Mouse (Mus musculus) adrenal gland, adult 2 months (tissue): ENCODE data around the gene Prlh. TPM values are rescaled to one million over a fixed set of nuclear protein-coding genes. Genes with fewer than 3 reads are reported as not detected.
A peak's percentile ranks its signal among the peaks of the same experiment; 100 is the strongest.

Experiments used
- DNase-seq: peaks from one replicate; pipeline ENCODE4 v3.0.0; 2021
- long read RNA-seq: library from polyadenylated mRNA; stranded (forward); transcript quantifications from one replicate; pipeline ENCODE4 v2.0.0, GENCODE M21; 2021
- polyA plus RNA-seq: library from polyadenylated mRNA; depleted of rRNA; stranded (reverse); fragments of >200 nt; gene quantifications from 2 replicates; pipeline ENCODE4 v1.2.3, GENCODE M21; 2012; rRNA removed
- total RNA-seq, 2 experiments: library from RNA; stranded (reverse); gene quantifications; 2 replicates each; pipeline ENCODE4 v1.2.3; 2021

Prlh gene
- total RNA-seq: not detected
- polyA plus RNA-seq: not detected in 2 replicates
- long read RNA-seq: 0 reads

DNA sequence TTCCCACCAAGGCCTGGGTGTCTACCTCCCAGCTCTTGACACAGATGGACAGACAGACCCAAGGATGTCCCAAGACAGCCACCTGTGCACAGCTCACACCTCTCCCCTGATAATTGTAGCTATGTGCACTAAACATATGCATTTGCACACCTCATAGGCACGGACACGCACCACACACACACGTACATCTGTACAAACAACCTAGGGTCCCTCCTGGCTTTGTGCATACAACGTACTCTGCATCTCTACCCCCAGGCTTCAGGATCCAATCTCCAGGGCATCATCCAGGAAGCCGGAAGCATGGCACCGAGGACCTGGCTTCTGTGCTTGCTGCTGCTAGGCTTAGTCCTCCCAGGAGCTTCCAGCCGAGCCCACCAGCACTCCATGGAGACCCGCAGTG lies at the start of gene Prlh:
TSS of gene Prlh (plus strand) at position 301 of the 400 bp plus-strand sequence.
- DNase-seq: no peak

DNA sequence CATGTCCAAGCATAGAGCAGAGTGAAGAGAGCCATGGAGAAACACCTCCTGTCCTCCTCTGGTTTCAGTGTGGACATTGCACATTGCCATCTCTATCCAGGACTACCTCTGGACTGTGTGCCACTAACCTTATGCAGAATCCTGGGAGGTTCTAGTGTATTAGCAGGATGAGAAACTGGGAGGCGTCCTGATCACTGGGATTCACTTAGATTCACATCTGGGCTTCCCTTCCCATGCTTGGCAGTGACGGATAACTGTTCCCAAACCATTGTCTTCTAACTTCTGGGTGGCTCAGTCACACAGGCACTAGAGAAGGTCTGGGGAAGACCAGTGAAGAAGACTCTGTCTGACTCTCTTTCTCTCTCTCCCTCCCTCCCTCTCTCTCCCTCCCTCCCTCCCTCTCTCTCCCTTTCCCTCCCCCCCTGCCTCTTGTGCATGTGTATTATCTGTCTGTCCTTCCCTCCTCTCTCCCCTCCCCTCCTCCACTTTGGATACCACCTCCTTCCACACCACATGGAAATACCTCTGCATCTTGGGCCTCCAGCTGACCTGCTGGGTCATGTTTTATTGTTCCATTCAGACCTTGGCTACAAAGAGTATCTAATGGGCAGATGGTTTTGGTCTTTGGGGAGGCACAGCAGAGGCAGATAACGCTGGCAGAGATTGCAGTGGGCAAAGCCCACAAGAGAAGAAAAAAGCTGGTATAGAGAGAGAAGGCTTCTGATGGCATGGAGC lies 49.5 kb upstream of the Prlh start:
- no peak for DNase-seq

DNA sequence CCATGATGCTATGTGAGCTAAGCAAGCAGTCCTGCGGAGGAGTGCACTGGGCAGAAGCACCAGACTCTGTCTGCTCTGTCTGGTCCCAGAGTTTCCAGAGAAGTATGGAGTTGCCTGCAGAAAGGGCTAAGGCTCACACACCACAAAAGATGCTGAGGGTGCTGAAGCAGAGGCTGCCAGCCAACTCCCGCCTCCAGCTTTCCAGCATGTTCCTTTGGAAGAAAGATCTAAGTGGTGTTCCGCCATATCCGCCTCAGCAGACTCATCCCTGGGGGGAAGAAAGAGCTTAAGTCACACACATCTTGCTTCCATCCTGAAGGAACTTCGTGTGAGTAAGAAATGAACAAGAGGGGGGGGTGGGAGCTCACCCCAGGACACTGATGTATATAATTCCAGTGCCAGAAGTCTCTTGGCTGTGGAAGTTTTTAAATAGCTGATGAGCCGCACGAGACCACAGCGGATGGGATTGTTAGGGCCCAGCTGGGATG lies 48.9 kb upstream of the Prlh start:
- DNase-seq: no peak

DNA sequence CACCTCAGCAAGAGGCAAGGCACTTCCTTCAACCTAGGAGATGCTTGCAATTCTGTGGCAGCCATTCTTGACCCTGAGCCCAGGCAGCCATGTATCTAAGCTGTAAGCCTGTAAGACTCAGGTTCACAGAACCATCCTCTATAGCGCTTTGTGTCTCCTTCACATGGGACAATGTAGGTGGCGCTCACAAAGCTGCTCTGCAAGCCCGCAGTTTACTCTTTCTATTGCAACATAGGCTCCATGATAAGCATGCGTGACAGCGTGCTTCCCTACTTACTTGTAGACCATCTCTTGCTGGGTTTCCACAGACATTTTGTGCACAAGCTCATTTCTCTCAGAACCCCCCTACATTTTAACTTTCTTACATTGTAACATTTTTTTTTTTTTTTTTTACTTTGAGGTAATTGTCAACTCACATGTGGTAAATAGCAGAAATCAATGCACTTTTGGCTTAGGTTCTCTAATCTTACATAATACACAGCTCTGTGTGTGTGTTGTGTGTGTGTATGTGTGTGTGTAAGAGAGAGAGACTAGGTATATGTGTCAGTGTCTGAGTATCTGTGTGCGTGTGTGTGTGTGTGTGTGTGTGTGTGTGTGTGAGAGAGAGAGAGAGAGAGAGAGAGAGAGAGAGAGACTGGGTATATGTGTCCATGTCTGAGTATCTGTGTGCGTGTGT lies 48.0 kb upstream of the Prlh start:
- no peak for DNase-seq

DNA sequence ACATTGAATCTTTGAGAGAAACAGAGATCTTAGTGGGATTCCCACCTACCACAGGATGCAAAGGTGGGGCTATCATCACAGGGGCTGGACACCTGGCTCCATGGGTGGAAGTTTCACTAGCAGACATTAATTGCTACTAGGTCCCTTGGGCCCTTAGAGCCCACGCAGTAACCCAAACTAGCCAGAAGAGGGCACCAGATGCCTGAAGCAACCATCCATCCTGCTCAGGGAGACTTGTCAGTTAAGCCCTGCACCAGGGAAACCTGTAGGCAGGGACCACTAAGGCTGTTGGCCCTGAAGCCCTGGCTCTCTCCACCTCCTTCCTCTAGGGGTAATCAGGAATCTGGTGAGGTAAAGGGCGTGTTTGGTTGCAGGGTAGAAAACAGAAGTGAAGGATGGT lies 46.6 kb upstream of the Prlh start:
- peak; percentile 60 for DNase-seq

DNA sequence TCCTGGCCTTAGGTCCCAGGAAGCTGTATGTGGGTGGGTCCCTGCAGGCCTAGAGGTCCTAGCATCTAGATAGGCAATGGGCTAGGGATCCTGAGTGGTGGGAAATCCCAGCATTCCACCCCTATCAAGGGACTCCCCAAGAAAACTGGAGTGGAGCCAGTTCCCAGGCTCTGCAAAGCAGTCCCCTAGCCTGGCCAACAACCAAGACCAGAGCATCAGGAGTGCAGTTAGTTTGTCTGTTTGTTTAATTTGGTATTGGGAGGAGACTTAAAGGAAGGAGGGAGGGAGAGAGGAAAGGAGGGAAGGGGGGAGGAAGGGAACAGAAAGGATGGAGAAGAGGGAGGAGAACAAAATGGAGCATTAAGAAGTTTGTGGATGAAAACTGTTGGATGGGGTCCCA lies 43.7 kb upstream of the Prlh start:
- no peak for DNase-seq

DNA sequence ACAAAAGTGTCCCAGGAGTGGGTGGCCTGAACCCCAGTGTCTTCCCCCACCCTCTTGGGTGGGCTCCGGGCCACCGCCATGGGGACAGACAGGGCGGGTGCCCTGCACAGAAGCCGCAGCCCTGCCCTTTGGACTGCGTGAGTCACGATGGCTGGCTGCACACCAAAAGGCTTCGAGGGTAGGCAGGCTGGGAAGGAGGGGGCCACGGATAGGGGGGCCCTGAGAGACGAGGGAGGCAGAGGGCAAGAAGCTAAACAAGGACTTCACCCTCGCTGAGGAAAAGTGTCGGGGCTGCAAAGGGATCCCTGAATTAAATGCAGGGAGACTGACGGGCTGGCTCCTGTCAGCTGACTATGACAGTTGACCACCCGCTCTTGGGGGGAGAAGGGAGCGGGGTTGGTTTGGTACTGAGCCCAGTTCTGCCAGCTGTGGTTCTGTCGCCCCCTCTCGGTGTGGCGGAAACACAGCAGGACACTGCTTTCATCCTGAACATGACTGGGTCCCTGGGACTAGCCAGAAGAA lies 43.2 kb upstream of the Prlh start:
- DNase-seq: peak; percentile 88

DNA sequence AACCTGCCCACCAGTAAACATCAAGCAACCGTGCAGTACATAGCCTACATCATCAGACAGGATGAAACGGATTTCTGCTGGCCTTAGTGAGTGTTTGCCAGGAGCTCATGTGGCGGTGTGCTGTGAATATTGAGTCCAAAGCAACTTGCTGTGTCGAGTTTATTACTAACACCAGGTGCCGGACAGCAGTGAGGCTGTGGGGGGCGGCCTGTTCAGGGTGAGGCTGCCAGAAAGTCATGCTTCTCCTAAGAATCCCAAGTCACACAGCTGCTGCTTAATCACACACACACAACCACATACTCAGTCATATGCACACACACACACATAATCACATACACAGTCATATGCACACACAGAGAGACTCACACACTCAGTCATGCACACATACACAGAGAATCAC lies 39.7 kb upstream of the Prlh start:
- no peak for DNase-seq

DNA sequence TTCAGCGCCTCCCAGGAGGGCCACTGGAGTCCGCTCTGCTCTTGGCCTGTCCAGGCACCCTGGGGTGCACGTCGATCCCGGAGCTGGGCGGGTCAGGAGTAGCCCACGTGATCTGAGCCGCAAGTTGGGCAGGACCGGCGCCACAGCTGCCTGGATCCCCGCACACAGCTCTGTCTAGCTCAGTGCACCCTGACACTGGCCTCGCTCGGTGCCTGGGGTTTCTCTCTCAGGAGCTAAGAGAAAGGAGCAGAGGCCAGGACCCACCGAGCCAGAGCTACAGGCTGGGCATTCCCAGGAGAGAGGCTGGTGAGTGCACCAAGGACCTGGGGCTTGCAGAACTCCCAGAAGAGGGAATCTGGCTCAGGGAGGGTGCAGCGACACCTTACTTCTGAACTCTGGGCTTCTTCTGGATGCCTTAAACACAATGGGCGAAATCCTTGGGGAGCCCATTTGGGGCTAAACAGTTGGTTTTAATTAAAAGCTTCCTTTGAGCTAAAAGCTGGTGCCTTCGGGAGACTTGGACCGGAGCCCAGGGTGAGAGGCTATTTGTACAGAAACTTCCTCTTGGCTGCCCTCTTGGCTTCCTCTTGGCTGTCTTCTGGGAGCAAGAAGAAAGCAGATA lies 37.8 kb upstream of the Prlh start, which contains the start of gene Mlph:
TSS of gene Mlph (plus strand) at position 138 of the 622 bp plus-strand sequence.
- DNase-seq: peak; percentile 47

DNA sequence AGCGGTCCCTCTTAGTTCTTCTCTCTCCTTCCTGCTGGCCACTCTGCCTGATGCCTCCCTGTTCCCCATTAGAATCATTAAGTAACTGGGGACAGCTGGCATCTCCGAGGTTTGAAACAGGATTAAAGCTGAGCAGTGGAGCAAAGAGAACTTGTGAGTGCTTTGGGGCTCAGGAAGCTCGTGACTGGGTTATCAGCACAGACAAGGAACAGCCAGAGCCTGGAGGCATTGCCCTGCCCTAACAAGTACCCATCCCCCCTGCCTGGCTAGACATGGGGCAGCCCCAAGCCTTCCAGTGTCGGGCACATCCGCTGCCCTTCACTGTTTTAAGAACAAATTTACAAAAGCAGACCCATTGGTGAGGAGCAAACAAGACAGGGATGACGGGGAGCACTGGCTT lies 35.4 kb upstream of the Prlh start:
- no peak for DNase-seq

DNA sequence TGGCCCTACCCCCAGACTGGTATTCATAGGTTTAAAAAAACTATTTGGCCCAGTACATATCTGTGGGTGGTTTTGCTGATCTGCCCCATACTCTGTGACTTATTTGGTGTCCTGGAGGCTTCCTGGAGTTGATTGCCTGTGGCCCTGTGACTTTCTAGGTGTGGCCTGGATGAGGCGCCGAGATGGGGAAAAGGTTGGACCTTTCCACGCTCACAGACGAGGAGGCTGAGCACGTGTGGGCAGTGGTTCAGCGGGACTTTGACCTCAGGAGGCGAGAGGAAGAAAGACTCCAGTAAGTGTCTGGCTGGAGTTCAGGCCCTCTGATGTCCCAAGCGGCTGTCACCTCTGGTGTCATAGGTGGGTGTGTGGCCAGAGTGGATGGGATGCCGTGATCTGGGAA lies 31.2 kb upstream of the Prlh start:
- DNase-seq: no peak

DNA sequence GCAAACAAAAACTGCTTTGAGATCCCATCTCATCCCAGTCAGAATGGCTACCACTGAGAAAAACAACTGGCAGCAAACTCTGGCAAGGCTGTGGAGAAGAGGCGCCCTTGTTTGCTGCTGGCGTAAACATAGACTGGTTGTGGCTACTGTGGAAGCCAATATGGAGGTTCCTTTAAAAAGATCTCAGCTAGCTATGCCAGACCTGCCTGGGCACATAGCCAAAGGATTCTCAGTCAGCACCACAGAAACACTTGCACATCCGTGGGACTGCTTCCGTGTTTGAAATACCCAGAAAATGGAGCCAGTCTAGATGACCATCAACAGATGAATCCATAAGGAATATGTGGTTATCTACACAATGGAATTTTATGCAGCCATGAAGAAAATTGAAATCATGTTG lies 26.9 kb upstream of the Prlh start:
- no peak for DNase-seq

DNA sequence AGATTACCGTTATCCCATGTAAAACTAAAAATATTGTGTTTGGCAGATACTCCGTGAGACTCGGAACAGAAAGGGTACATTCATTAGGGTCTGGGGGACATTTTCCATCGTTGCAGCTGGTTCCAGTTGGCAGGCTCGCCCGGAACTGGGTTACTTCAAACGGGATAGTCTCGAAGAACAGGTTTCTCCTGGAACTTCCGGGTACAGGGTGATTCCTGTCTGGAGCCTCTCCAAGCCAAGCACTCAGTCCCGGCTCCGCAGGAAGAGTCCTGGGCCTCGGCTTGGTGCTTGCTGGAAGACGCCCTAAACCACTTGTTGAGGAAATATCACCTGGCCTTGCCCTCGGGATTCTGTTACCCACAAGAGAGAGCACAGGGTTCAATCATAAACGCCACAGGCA lies 25.6 kb upstream of the Prlh start:
- no peak for DNase-seq

DNA sequence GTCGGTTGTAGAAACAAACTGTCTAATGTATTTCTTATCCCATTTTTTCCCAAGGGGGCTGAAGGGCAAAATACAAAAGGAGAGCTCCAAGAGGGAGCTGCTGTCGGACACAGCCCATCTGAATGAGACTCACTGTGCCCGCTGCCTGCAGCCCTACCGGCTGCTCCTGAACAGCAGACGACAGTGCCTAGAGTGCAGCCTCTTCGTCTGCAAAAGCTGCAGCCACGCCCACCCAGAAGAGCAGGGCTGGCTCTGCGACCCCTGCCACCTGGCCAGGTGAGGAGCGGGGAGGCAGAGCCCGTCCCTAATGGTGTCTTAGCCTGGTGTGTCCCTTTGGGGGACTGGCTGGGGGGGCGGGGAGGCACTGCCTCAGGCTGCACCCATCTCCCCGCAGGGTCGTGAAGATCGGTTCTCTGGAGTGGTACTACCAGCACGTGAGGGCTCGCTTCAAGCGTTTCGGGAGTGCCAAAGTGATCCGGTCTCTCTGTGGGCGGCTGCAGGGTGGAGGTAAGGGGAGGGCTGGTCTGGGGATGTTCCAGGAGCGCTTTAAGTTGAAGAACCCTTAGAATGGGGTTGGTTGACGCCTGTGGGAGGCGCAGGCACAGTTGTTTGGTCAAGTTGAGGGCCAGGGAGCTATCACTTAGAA lies 24.9 kb upstream of the Prlh start:
- no peak for DNase-seq

DNA sequence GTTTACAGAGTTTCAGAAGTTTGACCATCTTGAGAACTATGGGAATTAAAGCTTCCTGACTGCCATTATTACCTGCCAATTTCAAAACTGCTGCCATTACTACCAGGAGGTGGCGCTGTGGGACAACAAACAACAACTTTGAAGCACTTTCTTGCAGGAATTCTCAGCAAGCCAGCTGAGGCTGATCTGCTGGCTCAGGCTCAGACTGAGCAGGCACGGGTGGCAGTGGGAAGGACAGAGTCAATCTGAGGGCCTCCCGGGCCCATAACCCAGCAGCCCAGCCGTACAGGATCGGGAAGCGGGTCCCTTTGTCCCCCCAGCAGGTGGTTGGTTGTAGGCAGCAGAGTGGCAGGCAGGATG lies 24.4 kb upstream of the Prlh start:
- peak; percentile 80 for DNase-seq

DNA sequence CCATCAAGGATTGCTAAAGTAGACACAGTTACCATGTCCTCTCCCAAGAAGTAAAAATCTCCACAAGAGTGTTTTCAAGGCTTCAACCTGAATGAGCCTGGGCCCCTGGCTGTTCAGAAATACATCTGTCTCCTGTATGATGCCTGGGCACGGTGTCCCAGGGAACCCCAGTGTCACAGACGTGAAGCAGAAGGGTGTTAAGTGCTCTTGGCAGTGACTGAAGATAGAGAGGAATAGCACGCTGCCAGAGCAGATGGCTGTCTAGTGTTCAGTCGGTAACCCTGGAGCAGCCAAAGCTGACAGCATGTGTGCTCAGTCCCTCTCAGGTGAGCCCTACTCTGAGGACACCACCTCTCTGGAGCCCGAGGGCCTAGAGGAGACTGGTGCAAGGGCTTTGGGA lies 19.9 kb upstream of the Prlh start:
- no peak for DNase-seq

DNA sequence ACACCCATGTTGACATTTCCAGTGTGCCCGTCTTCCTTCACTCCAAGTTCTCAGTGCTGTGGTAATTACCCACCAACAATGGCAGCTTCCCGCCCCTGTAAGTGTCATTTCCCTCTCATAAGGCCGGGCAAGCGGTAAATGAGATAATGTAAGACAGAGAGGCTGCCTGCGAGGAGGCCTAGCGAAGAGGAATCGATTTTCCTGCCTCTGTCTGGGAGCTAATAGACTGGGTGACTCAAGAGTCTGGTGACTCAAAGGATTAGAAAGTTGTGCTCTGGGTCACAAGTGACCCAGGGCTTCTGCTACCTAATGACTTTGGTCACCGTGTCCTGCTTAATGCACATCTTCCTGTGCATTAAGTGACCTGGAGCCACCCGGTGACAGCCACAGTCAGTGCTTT lies 15.9 kb upstream of the Prlh start:
- DNase-seq: no peak

DNA sequence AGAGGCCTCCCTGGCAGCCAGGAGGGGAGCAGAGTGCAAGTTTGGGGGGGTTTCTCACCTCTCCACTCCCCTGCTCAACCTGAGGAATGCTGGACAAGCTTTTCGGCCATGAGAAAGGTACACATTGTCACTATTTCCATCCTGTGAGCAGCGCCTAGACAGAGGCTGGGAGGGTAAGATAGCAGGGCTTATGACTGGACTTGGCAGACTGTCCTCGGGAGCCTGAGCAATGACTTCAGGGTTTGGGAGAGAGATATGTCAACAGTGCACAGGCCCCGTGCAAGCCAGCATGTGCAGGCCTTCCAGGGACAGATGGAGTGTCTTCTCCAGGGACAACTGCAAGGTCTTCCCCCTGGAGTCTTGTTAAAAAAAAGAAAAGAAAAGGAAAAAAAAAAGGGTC lies 12.9 kb upstream of the Prlh start:
- peak; percentile 13 for DNase-seq

DNA sequence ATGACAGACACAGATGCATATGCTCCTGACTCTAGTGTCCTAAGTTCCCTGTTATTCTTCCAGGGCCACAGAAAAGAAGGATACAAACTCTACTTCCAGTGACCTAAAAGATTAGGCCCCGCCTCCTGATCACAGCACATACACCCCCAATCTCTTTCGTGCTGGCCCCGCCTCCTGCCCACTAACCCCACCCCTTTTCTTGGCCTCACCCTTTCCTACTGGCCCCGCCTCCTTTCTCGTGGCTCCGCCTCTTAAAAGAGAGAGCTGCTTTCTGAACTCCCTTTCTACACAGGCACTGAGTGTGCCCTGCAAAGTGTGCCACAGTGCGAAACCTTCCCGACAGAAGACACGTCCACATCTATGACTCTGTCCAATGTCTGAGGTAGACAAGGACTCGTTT lies 7.7 kb upstream of the Prlh start:
- no peak for DNase-seq

DNA sequence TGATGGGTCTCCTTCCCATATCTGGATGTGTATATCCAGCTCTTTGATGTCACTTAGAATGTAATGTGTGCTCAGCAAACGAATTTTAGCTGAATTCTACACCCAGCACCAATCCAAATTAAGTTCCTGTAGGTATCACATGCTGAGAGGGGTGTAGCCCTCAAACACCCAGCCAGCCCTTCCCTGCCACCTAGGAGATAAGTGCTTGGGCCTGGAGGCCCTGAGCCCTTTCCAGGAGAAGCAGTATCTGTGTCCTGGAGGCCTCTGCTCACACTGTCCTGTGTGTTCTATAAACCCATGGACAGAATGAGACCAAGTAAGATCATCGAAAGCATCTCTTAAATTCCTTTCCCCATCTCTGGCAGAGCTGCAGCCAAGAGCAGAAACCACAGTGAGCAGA lies 5.7 kb upstream of the Prlh start:
- DNase-seq: no peak

DNA sequence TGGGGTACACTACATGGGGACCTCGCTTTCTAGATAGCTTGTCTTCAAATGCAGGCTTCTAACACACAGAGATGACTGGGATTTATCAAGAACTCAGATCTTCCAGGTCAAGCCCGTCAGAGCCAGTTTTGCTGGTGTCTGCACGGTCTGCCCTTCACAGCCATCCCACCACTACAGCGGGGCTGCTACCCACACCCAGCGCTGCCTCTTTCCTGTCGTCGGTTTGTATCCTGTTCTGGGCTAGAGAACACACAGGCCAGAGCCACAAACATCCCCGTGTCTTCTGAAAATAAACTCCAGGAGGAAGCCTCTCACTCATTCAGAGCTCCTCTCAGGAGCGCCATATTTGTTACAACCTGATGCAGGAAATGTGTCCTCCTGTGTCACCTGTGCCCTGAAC lies 3.6 kb upstream of the Prlh start:
- DNase-seq: no peak

DNA sequence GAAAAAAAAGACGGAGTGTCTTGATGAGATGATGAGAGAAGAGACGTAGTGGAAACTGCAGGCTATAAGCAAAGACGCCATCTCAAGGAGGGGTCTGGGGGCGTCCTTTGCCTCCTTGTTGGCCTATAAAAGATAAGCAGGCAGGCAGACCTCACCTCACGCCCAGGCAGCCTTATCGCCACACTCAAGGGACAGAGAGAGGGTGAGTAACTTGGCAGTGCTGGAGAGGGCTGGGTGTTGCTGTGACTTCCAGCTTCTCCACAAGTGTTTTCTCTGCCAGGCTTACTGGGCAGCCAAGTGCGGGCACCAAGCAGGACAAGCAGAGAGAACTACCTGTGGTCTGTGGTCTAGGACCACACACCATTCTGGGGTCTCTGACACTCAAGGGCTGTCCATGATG lies 1.2 kb upstream of the Prlh start:
- no peak for DNase-seq

DNA sequence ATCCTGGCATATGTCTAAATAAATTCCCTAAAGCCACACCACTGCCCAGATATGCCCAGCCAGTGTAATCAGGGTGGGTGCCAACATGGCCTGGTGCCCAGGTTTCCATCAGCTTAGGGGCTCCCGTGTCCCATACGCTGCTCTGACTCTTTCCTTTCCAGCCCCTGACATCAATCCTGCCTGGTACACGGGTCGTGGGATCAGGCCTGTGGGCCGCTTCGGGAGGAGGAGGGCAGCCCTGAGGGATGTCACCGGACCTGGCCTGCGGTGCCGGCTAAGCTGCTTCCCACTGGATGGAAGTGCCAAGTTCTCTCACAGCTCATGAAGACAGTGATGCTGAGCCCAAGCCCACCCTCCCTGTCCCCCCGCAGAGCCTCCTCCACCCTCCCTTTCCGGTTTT lies 780 bp downstream of the Prlh start:
- DNase-seq: no peak
